Mouse (Mus musculus) lung, postnatal 14 days (tissue): ENCODE measurements around the gene Pagr1a.

Experiments
- DNase-seq: peaks from one replicate; pipeline ENCODE4 v3.0.0; 2021

Gene Pagr1a

DNA sequence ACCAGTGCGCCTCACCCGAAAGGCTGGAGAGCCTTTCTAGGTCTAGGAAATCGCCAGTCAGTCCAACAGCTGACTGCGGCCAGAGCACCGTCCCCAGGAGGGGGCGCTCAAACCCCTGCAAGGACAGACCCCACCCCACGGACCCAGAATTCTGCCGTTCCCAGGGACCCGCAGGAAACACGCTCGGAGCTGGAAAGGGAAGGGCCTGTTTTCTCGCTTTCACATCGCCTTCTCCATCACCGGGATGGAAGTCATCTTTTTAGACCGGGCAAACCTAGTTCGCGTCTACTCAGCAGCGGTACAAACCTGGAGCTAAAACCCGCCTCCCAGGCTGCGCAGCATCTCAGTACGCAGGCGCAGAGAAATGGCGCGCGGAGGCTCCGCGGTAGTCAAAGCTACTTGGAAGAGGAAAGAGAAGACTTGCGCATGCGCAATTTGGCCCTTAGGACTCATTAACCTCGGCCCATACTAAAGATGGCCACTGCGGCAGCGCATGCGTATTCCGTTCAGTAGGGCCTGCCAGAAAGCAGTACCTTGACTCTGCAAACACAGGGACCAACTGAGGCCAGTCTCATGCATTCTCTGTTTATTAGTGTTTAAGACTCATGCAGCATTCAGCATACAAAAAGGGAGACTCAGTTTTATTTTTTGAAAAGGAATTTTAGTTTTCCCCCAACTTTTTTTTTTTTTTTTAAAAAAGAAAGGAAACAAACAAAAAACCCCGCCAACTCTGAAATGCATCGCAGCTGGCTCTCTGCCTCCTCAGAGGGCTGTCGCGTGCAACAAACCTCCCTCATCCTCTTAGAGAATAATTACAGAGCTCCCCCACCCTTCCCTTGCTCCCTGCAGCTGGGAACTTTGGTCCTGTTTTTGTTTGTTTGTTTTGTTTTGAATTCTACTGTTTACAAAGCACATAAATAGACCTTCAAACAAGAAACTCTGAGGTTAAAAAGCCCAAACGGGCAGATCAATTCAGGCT lies at the start of gene Pagr1a:
Gene Pagr1a, minus strand, starts transcription at position 382 of the 979 bp plus-strand sequence.
- peak; percentile 98 for DNase-seq

- no peak for DNase-seq
Measured at GRCm38 (mm10) chr7:127066317-127066716, 49.2 kb upstream of the Pagr1a start.

DNA sequence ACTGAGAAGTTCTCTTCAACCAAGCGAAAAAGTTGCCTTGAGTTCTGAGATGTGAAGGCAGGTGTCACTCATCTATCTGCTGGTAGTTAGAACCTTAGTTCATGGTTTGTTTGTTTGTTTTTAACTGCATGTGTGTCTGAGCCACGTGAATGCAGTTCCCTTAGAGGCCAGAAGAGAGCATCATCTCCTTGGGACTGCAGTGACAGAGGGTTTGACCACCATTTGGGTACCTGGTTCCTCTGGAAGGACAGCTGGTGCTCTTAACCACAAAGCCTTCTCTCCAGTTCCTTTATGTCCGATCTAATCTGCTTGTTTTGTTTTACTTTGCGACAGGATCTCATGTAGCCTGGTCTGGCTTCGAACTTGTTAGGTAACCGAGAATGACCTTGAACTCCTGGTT lies 48.4 kb upstream of the Pagr1a start:
- DNase-seq, result no peak

DNA sequence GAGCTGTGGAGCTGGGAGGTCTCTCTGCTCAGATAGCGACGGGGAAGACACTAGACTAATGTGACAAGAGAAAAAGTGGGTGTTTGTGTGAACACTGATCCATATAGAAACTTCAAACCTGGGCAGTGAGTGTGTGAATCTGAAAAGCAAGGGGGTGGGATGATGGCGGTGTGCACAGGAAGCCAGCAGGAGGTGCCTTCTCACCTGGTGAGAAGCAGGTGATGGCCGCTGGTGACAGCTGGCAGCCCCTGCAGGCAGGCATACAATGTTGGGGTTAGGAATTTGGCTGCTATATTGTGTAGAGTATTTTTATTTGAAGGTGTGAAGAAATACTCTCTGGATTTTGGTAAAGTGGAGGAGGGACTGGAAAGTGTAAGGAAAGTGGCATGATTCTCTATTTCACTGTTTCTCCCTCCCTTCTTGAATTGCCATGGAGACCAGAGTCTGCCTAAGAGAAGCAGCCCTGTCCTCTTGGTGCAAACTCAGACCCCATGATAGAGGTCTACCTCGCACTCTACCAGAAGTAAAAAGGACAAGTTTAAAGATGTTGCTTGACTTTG lies 38.0 kb upstream of the Pagr1a start:
- no peak for DNase-seq

- peak; percentile 93 for DNase-seq
Measured at GRCm38 (mm10) chr7:127041851-127042672, 24.9 kb upstream of the Pagr1a start, which contains the start of gene Kif22. TSS of gene Kif22 (minus strand) at chr7:127042471.

GRCm38 (mm10) chr7:127031244-127031643 lies 14.1 kb upstream of the Pagr1a start:
- DNase-seq, result no peak

DNA sequence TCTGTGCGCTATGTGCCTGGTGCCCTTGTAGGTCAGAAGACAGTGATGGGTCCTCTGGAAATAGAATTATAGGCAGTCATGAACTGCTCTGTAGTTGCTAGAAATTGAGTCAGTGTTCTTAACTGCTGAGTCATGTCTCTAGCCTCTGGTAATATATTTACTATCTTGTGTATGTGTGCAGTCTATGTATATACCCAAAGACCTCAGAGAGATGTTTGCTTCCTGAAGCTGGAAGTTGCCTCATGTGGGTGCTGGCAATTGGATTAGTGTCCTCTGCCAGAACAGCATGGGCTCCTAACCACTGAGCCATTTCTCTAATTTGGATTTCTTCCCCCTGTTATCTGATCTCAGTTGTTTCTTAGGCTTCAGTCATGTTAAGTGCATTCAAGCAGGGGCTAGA lies 13.0 kb upstream of the Pagr1a start:
- DNase-seq, result no peak

GRCm38 (mm10) chr7:127027885-127028284 lies 10.7 kb upstream of the Pagr1a start:
- DNase-seq, result no peak

DNA sequence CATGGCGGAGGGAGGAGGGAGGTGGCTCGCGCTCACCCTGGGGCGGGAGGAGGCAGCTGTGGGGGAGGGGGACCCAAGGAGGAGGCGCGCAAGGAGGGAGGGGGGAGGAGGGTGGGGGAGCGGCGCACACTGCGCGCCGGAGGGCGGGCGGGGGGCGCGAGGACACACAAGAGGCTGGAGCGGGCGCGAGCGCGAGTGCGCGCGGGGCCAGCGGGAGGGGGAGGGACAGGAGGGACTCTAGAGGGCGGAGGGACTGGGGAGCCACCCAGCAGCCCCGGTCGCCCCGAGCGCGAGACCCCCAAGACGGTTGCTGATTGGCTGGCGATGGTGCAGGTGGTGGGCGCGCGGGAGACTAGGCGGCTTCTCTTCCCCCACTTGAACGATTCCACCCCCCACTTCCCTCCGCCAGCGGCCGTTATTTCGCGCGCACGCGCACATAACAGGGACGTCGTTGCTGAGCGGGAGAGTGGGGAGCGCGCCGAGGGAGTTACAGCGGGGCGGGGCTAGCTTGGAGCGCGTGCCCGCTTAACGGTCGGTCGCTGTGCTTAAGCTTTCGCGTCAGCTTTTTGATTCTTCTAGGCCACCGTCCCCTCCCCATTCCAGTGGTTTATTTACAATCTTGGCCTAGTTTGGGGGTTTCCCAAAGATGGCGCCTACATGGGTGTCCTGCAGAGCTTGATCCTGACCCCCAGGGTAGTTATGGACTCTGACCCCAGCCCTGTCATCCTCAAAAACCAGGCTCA lies 10.0 kb upstream of the Pagr1a start, which contains the start of gene Maz:
Gene Maz, minus strand, starts transcription at position 54 of the 743 bp plus-strand sequence.
- peak; percentile 99 for DNase-seq

- DNase-seq, result no peak
Measured at GRCm38 (mm10) chr7:127026616-127026983, 9.4 kb upstream of the Pagr1a start.

DNA sequence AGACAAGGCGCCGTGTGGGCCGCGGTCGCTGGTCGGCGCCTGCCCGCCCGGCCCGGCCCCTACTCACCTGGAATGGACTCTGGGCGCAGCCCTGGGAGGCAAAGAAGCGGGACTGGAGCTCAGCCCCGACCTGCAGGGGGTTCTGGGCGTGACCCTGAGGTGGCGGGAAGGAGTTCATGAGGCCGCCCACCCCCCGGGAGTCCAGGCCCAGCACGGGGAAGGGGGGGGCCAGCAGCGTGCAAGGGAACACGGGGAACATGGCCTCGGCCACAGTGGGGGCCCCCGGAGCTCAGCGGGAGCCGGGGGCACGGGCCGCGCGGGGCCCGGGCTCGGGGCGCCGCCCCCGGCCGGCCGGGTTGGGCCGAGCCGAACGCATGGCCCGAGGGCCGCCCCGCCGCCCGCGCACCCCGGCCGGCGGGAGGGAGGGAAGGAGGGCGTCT lies 9.0 kb upstream of the Pagr1a start:
- peak; percentile 64 for DNase-seq

- DNase-seq, result peak; percentile 52
Measured at GRCm38 (mm10) chr7:127025556-127026160, 8.5 kb upstream of the Pagr1a start.

DNA sequence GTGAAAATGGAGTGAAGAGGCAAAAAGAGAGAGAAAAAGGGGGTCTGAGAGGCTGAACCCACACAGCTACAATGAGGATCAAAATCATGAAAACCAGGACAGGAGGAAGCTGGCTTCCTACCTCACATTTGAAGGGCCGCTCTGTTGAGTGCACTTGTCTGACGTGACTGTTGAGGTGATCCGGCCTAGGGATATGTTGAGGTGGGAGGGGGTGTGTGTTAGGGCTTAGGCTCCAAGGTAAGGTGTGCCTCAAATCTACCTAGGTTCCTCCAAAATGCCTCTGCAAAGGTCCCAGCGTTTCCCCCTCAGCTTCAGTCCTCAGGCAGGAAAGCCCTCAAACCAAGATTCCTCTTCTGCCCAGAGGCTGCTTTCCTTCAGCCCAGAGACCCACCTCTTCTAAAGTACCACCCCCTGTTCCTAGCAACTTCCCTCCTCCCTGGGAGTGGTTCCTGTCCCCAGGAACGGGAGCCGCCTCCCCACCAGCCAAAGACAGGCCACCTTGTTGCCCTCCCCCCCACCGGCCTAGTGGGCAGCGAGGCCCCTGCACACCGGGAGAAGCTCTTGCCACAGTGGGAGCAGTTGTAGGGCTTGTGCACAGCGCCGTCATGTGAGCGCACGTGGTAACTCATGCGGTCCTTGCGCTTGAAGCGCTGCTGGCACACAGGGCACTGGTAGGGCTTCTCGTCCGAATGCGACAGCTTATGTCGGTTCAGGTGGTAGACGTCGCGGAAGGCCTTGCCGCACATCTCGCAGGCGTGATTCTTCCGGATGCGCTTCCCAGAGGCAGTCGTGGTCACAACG lies 7.8 kb upstream of the Pagr1a start:
- peak; percentile 82 for DNase-seq

GRCm38 (mm10) chr7:127023896-127024690 lies 6.9 kb upstream of the Pagr1a start:
- no peak for DNase-seq

DNA sequence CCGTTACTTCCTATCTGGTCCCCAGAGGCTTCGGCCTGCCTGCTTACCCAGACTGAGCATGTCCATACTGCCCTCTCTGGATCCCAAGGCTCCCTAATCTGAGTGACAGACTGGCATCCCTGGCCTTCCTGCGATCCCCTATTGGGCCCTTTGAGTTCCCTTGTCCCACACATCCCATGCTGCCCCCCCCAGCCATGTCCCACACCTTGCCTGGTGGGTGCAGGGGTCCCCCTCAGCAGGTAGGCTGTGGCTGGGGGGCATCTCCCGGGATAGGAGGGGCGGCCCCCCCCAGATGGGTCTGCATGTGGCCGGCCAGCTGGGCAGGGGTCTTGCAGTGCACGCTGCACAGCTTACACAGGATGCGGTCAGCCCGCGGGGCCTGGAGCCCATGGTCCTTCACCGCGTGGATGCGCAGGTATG lies 6.1 kb upstream of the Pagr1a start:
- DNase-seq, result no peak

GRCm38 (mm10) chr7:127022528-127023271 lies 5.5 kb upstream of the Pagr1a start:
- no peak for DNase-seq

- DNase-seq, result no peak
Measured at GRCm38 (mm10) chr7:127021563-127022527, 4.7 kb upstream of the Pagr1a start.

- peak; percentile 45 for DNase-seq
Measured at GRCm38 (mm10) chr7:127020901-127021562, 3.9 kb upstream of the Pagr1a start, which contains the start of the genes Gm42742 and Prrt2. TSS of gene Gm42742 (minus strand) at chr7:127021097. TSS of gene Prrt2 (minus strand) at chr7:127021211.
